Mouse (Mus musculus) thymus, adult 2 months (tissue): ENCODE data around the gene Actr2.

ENCODE experiments used
- CTCF ChIP-seq: fragments of 200-500 bp; IDR thresholded peaks from 2 replicates; pipeline ENCODE4 v1.5.1; 2012; ENCODE audit warnings: mild to moderate bottlenecking, control low read depth, low read length, moderate library complexity, borderline replicate concordance; ENCODE audit not compliant: control insufficient read depth, poor library complexity, insufficient read depth; ENCODE audit errors: extremely low read depth
- POLR2A ChIP-seq: fragments of 200-500 bp; IDR thresholded peaks from 2 replicates; pipeline ENCODE4 v1.6.1; 2012; ENCODE audit warnings: mild to moderate bottlenecking, low read length, control low read depth, moderate library complexity; ENCODE audit not compliant: control insufficient read depth, poor library complexity, insufficient read depth; ENCODE audit errors: extremely low read depth

DNA sequence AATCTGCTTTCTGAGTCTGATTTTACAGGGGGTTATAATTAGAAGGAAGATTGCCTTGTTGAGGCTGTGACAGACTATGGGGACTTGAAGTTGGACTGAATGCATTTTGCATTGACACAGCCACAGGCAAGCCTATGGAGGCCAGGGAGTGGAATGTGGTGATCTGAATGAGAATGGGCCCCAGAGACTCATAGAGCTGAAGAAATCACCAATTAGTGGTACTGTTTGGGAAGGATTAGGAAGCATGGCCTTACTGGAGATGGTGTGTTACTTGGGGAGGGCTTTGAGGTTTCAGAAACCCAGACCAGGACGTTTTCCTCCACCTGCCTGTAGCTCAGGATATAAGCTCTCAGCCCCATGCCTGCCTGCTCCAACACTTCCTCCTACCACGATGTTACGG is 53.0 kb downstream of the Actr2 start:
- TF ChIP-seq CTCF = no peak
- no peak for TF ChIP-seq POLR2A
